Mouse (Mus musculus) adrenal gland, postnatal 10 days (tissue): ENCODE measurements around the gene Grem1. TPM values are rescaled to one million over a fixed set of nuclear protein-coding genes. Genes with fewer than 3 reads are reported as not detected.
A peak's percentile ranks its signal among the peaks of the same experiment; 100 is the strongest.

Source experiments
- DNase-seq: peaks from one replicate; pipeline ENCODE4 v3.0.0; 2021; ENCODE audit warnings: mixed read lengths
- total RNA-seq, 2 experiments: library from RNA; stranded (reverse); gene quantifications; 2 replicates each; pipeline ENCODE4 v1.2.3; 2021

The Grem1 gene
- total RNA-seq, 2 experiments from 2014 or later: 1.3 to 1.9 TPM

GRCm38 (mm10) chr2:113757525-113758310 is 728 bp downstream of the Grem1 start:
- peak; percentile 12 for DNase-seq

- DNase-seq: no peak
Measured at GRCm38 (mm10) chr2:113756924-113757524, 1.4 kb downstream of the Grem1 start.

- no peak for DNase-seq
Measured at GRCm38 (mm10) chr2:113749721-113750120, 8.7 kb downstream of the Grem1 start.

- DNase-seq: no peak
Measured at GRCm38 (mm10) chr2:113749309-113749708, 9.1 kb downstream of the Grem1 start.

GRCm38 (mm10) chr2:113728581-113728980 is 29.9 kb downstream of the Grem1 start:
- no peak for DNase-seq

DNA sequence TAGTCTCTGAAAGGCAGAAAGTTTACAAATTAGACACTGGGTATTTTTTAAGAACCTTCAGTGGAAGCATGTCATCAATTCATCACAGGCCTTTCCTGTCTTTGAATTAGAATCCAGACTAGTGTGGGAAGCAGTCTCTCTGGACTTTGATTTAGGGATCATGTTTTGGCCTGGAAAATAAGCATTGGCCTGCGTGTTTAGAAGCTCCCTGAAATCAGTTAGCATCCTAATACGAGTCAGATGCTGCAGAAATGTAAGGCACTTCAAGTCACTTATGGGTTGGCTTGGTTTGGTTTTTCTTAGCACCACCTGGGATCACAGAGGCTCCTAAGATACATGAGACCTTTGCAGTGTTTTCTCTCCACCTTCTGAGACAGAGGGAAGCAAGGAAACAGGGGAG is 43.6 kb downstream of the Grem1 start:
- DNase-seq: no peak

DNA sequence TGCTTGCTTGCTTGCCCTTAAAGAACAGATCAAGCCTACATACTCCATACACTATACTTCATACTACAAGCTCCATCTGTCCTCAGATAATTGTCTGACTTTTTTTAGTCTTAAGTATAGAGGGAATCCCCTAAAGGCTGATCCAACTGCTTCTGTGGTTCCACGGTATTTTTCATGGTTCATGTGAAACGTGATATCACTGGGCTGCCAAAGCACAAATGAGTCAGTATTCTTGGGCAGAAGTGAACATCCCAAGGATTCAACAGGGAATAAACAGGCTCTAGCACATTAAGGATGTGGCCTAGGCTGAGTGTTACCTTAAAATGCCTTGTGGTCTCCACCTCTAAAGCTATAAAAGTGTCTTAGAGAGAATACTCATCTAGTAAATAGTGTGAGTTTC is 45.0 kb downstream of the Grem1 start:
- DNase-seq: no peak

DNA sequence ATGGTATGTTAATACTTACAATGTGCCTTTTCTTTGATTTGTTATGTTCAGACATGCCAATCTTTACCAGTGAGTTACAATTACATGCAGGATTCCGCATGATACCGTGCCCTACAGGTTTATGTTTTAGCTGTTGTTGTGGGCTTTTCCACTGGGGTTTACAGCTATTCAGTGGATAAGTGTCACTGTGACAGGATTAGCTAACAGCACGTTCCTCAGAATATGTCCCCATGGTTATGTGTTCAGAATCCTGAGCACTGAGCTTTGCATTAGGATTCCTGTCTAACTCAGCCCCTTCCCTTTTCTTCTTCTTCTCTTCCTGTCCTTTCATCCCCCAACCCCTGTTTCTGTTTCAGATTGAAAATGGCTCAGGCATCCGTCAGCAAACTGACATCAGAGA is 50.9 kb downstream of the Grem1 start:
- DNase-seq: no peak

DNA sequence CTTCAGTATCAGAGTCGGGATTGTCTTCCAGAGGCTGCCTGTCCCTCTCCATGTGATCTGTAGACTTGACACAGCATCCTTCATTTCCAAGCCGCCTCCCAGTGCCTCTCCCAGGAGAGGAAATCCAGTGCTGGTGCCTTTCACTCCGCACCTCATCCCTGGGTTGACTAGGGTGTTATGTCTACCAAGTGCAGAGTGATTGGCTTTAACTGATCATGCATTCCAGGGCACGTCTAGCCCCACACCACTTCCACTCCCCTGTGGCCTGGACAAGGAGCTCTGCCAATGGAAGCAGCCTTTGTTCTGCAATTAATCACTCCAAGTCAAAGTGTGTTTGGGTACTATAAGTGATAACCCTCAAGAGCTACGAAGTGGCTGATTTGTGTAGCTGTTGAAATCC is 56.9 kb downstream of the Grem1 start:
- no peak for DNase-seq

DNA sequence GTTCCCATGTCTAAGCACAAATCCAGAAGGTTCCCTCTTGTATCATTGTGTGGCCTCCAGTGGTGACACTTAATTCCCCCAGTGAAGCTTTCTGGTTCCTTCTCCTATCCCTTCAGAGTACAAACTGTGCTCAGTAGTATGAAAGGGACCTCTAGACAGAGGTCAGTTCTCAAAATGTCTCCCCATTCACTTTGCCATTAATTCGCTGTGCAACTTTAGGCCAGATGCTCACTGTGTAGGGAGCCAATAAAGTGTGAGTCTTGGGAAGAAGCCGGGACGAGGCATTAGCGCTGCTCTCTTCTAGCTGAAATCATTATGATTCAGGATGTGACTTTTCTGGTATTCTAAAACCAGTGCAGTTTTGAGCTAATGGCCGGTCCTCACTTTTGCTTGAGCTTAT is 61.8 kb downstream of the Grem1 start:
- no peak for DNase-seq

DNA sequence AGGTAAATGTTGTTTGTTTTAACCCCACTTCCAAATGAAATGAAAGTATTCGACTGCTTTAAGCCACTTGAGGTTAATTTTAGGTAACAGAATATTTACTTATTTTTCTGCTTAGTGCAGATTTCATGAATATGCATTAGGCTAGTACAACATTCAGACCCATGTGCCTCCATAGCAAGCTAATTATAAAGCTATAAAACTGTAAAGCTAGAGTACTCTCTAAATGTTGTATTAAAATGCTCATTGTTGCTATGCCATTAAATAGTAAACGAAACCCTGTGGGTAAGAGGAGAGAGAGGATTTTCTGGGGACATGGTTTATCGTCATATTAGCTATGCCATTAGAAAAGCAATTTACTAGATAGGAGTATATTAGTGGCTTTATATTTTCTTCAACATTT is 62.2 kb downstream of the Grem1 start:
- DNase-seq: no peak

Other genes with a start within 250 kb of the Grem1 start
- gene Scg5, start 70.5 kb upstream of the Grem1 start, total RNA-seq: 10 to 100 TPM; 38.8 to 41.7 TPM
- gene Arhgap11a, start 90.0 kb upstream of the Grem1 start, total RNA-seq: 10 to 100 TPM; 11.6 to 15.3 TPM